Mouse (Mus musculus): Measurements from ENCODE around the gene Hsf2bp. TPM values are rescaled to one million over a fixed set of nuclear protein-coding genes. Genes with fewer than 3 reads are reported as not detected.

Gene Hsf2bp
- total RNA-seq, 2 experiments from 2014 or later: 0.79 to 0.97 TPM

Other genes with a start within 250 kb of the Hsf2bp start
- 10 to 100 TPM; 24.0 to 68.3 TPM for gene Sik1, start 180.5 kb downstream of the Hsf2bp start, total RNA-seq (2021)
- 1 to 10 TPM; 6.9 to 7.2 TPM for gene Rrp1b, start 249 bp downstream of the Hsf2bp start, total RNA-seq (2021)
- 10 to 100 TPM; 25.1 to 26.4 TPM for gene Notch3, start 130.5 kb upstream of the Hsf2bp start, total RNA-seq (2021)
- under 1 TPM; 0.92 to 0.97 TPM for gene Ephx3, start 153.2 kb upstream of the Hsf2bp start, total RNA-seq (2021)
- 10 to 100 TPM; 52.3 to 55.0 TPM for gene Brd4, start 248.4 kb upstream of the Hsf2bp start, total RNA-seq (2021)